Mouse (Mus musculus) spleen, postnatal 36 days (tissue): ENCODE results near the gene Cryzl2.

Source experiments
- DNase-seq, 2 experiments: peaks; one replicate each; pipeline ENCODE4 v3.0.0; 2022; ENCODE audit warnings: low spot score in 2 of 2, mixed read lengths in 1 of 2

Gene Cryzl2

GRCm38 (mm10) chr1:157525692-157526354 is 67.4 kb downstream of the Cryzl2 start:
- DNase-seq = no peak

- no peak for DNase-seq
Measured at GRCm38 (mm10) chr1:157526625-157527024, 68.2 kb downstream of the Cryzl2 start.

- peak in 1 of 2 experiments; percentile 32 for DNase-seq
Measured at GRCm38 (mm10) chr1:157532826-157533460, 74.6 kb downstream of the Cryzl2 start.

- DNase-seq = no peak
Measured at GRCm38 (mm10) chr1:157535571-157535970, 77.2 kb downstream of the Cryzl2 start.

- DNase-seq = no peak
Measured at GRCm38 (mm10) chr1:157536471-157536870, 78.1 kb downstream of the Cryzl2 start.

GRCm38 (mm10) chr1:157537636-157538035 is 79.3 kb downstream of the Cryzl2 start:
- no peak for DNase-seq
